Mouse (Mus musculus): ENCODE measurements around the gene Snap29. TPM values are rescaled to one million over a fixed set of nuclear protein-coding genes. Genes with fewer than 3 reads are reported as not detected.

The Snap29 gene
- polyA plus RNA-seq, 1 experiment from 2014 or later: 24.4 TPM

- H3K9me3 ChIP-seq (ENCODE audit: control insufficient read depth, low read length): no peaks in the 10 kb centered on the region
- H3K9ac ChIP-seq (ENCODE audit: low read depth, low read length): no peak overlapping the region
- H3K27ac ChIP-seq (ENCODE audit: low read depth, low read length): no peak overlapping the region
- no peaks in the 10 kb centered on the region for H3K27me3 ChIP-seq (replicated peaks; ENCODE audit: control insufficient read depth, insufficient read depth, low read length)
- ATAC-seq: no peak
- no peaks in the 10 kb centered on the region for H3K36me3 ChIP-seq (ENCODE audit: control insufficient read depth, insufficient read depth, low read length)
- H3K4me2 ChIP-seq (ENCODE audit: low read length): no peak overlapping the region
- H3K4me3 ChIP-seq (ENCODE audit: low read length): no peak overlapping the region
- no peaks in the 10 kb centered on the region for H3K4me1 ChIP-seq (ENCODE audit: control insufficient read depth, insufficient read depth, low read depth, low read length)
- WGBS: 100% methylated on average over 1 of the region's 1 CpGs
Measured at GRCm38 (mm10) chr16:17461596-17461995, 55.8 kb downstream of the Snap29 start.

- no peak overlapping the region for H3K27ac ChIP-seq (ENCODE audit: low read depth, low read length)
- H3K4me3 ChIP-seq (ENCODE audit: low read length): no peak overlapping the region
- 86% methylated on average over 2 of the region's 2 CpGs for WGBS
- H3K27me3 ChIP-seq (replicated peaks; ENCODE audit: control insufficient read depth, insufficient read depth, low read length): no peaks in the 10 kb centered on the region
- H3K36me3 ChIP-seq (ENCODE audit: control insufficient read depth, insufficient read depth, low read length): no peaks in the 10 kb centered on the region
- ATAC-seq: no peak
- no peaks in the 10 kb centered on the region for H3K9me3 ChIP-seq (ENCODE audit: control insufficient read depth, low read length)
- no peak overlapping the region for H3K9ac ChIP-seq (ENCODE audit: low read depth, low read length)
- H3K4me2 ChIP-seq (ENCODE audit: low read length): no peak overlapping the region
- H3K4me1 ChIP-seq (ENCODE audit: control insufficient read depth, insufficient read depth, low read depth, low read length): no peaks in the 10 kb centered on the region
Measured at GRCm38 (mm10) chr16:17463184-17463583, 57.4 kb downstream of the Snap29 start.

GRCm38 (mm10) chr16:17466875-17467663 is 61.3 kb downstream of the Snap29 start:
- ATAC-seq: no peak
- no peak overlapping the region for H3K4me3 ChIP-seq (ENCODE audit: low read length)
- H3K36me3 ChIP-seq (ENCODE audit: control insufficient read depth, insufficient read depth, low read length): no peaks in the 10 kb centered on the region
- no peaks in the 10 kb centered on the region for H3K4me1 ChIP-seq (ENCODE audit: control insufficient read depth, insufficient read depth, low read depth, low read length)
- no peaks in the 10 kb centered on the region for H3K9me3 ChIP-seq (ENCODE audit: control insufficient read depth, low read length)
- H3K27me3 ChIP-seq (replicated peaks; ENCODE audit: control insufficient read depth, insufficient read depth, low read length): no peaks in the 10 kb centered on the region
- no peak overlapping the region for H3K27ac ChIP-seq (ENCODE audit: low read depth, low read length)
- no peak overlapping the region for H3K4me2 ChIP-seq (ENCODE audit: low read length)
- 88% methylated on average over 4 of the region's 4 CpGs for WGBS
- H3K9ac ChIP-seq (ENCODE audit: low read depth, low read length): no peak overlapping the region

GRCm38 (mm10) chr16:17472498-17472897 is 66.7 kb downstream of the Snap29 start:
- ATAC-seq: no peak
- H3K27me3 ChIP-seq (replicated peaks; ENCODE audit: control insufficient read depth, insufficient read depth, low read length): no peaks in the 10 kb centered on the region
- WGBS: 89% methylated on average over 6 of the region's 6 CpGs

GRCm38 (mm10) chr16:17474091-17474490 is 68.3 kb downstream of the Snap29 start:
- Histone ChIP-seq H3K9me3 (ENCODE audit: control insufficient read depth, low read length) (no peaks in the 10 kb centered on the region), H3K4me3 (ENCODE audit: low read length) (no peak overlapping the region), H3K4me2 (ENCODE audit: low read length) (no peak overlapping the region), H3K27ac (ENCODE audit: low read depth, low read length) (no peak overlapping the region), H3K9ac (ENCODE audit: low read depth, low read length) (no peak overlapping the region), H3K27me3 (replicated peaks; ENCODE audit: control insufficient read depth, insufficient read depth, low read length) (no peaks in the 10 kb centered on the region), H3K36me3 (ENCODE audit: control insufficient read depth, insufficient read depth, low read length) (no peaks in the 10 kb centered on the region), H3K4me1 (ENCODE audit: control insufficient read depth, insufficient read depth, low read depth, low read length) (peaks cover 4% of the 10 kb centered on the region; the same call in 1 of the 2 replicates)
- no peak for ATAC-seq

More at GRCm38 (mm10) chr16:17472498-17472897, 66.7 kb downstream of the Snap29 start:
- H3K4me2 ChIP-seq (ENCODE audit: low read length): no peak overlapping the region
- no peak overlapping the region for H3K9ac ChIP-seq (ENCODE audit: low read depth, low read length)
- no peaks in the 10 kb centered on the region; the same call in 1 of the 2 replicates for H3K4me1 ChIP-seq (ENCODE audit: control insufficient read depth, insufficient read depth, low read depth, low read length)
- H3K36me3 ChIP-seq (ENCODE audit: control insufficient read depth, insufficient read depth, low read length): no peaks in the 10 kb centered on the region
- no peaks in the 10 kb centered on the region for H3K9me3 ChIP-seq (ENCODE audit: control insufficient read depth, low read length)
- H3K4me3 ChIP-seq (ENCODE audit: low read length): no peak overlapping the region
- H3K27ac ChIP-seq (ENCODE audit: low read depth, low read length): no peak overlapping the region

- no peak for ATAC-seq
- no peak overlapping the region for H3K4me2 ChIP-seq (ENCODE audit: low read length)
- H3K9ac ChIP-seq (ENCODE audit: low read depth, low read length): no peak overlapping the region
- no peaks in the 10 kb centered on the region for H3K36me3 ChIP-seq (ENCODE audit: control insufficient read depth, insufficient read depth, low read length)
- H3K27me3 ChIP-seq (replicated peaks; ENCODE audit: control insufficient read depth, insufficient read depth, low read length): no peaks in the 10 kb centered on the region
- peaks cover 4% of the 10 kb centered on the region; the same call in 1 of the 2 replicates for H3K4me1 ChIP-seq (ENCODE audit: control insufficient read depth, insufficient read depth, low read depth, low read length)
- WGBS: 86% methylated on average over 2 of the region's 2 CpGs
- no peak overlapping the region for H3K27ac ChIP-seq (ENCODE audit: low read depth, low read length)
- no peak overlapping the region for H3K4me3 ChIP-seq (ENCODE audit: low read length)
- no peaks in the 10 kb centered on the region for H3K9me3 ChIP-seq (ENCODE audit: control insufficient read depth, low read length)
Measured at GRCm38 (mm10) chr16:17474761-17475160, 69.0 kb downstream of the Snap29 start.

GRCm38 (mm10) chr16:17475326-17475725 is 69.5 kb downstream of the Snap29 start:
- Histone ChIP-seq H3K36me3 (ENCODE audit: control insufficient read depth, insufficient read depth, low read length) (no peaks in the 10 kb centered on the region), H3K4me2 (ENCODE audit: low read length) (no peak overlapping the region), H3K4me1 (ENCODE audit: control insufficient read depth, insufficient read depth, low read depth, low read length) (peaks cover 4% of the 10 kb centered on the region; the same call in 1 of the 2 replicates), H3K27me3 (replicated peaks; ENCODE audit: control insufficient read depth, insufficient read depth, low read length) (no peaks in the 10 kb centered on the region), H3K9me3 (ENCODE audit: control insufficient read depth, low read length) (no peaks in the 10 kb centered on the region), H3K9ac (ENCODE audit: low read depth, low read length) (no peak overlapping the region), H3K4me3 (ENCODE audit: low read length) (no peak overlapping the region), H3K27ac (ENCODE audit: low read depth, low read length) (no peak overlapping the region)
- WGBS: 98% methylated on average over 4 of the region's 4 CpGs
- ATAC-seq: no peak

- H3K4me1 ChIP-seq (ENCODE audit: control insufficient read depth, insufficient read depth, low read depth, low read length): peaks cover 4% of the 10 kb centered on the region; the same call in 1 of the 2 replicates
- H3K36me3 ChIP-seq (ENCODE audit: control insufficient read depth, insufficient read depth, low read length): peaks cover 3% of the 10 kb centered on the region; the same call in 1 of the 2 replicates
- H3K9me3 ChIP-seq (ENCODE audit: control insufficient read depth, low read length): no peaks in the 10 kb centered on the region
- H3K4me3 ChIP-seq (ENCODE audit: low read length): no peak overlapping the region
- no peak overlapping the region for H3K4me2 ChIP-seq (ENCODE audit: low read length)
- H3K27me3 ChIP-seq (replicated peaks; ENCODE audit: control insufficient read depth, insufficient read depth, low read length): no peaks in the 10 kb centered on the region
- H3K27ac ChIP-seq (ENCODE audit: low read depth, low read length): no peak overlapping the region
- 75% methylated on average over 4 of the region's 4 CpGs for WGBS
- H3K9ac ChIP-seq (ENCODE audit: low read depth, low read length): no peak overlapping the region
- ATAC-seq: no peak
Measured at GRCm38 (mm10) chr16:17478331-17478943, 72.7 kb downstream of the Snap29 start.
